Mouse (Mus musculus) brain, embryonic 14.5 days (tissue): ENCODE data around the gene Golga1. TPM values are rescaled to one million over a fixed set of nuclear protein-coding genes. Genes with fewer than 3 reads are reported as not detected.

Experiments used
- DNase-seq: peaks from one replicate; pipeline ENCODE4 v3.0.0-alpha.2; 2011; ENCODE audit warnings: low read depth
- CTCF ChIP-seq: fragments of 200-500 bp; IDR thresholded peaks from 2 replicates; pipeline ENCODE4 v1.5.1; 2012; ENCODE audit warnings: inconsistent platforms, mild to moderate bottlenecking, moderate library complexity, borderline replicate concordance; ENCODE audit not compliant: insufficient read depth, insufficient read length; ENCODE audit errors: extremely low read depth
- POLR2A ChIP-seq: fragments of 200-500 bp; IDR thresholded peaks from 2 replicates; pipeline ENCODE4 v1.6.1; 2012; ENCODE audit warnings: mild to moderate bottlenecking, inconsistent platforms, borderline replicate concordance; ENCODE audit not compliant: poor library complexity, insufficient read depth, insufficient read length, severe bottlenecking; ENCODE audit errors: extremely low read depth
- polyA plus RNA-seq: library from polyadenylated mRNA; depleted of rRNA; stranded (reverse); fragments of >200 nt; gene quantifications from 2 replicates; pipeline ENCODE4 v1.2.3, GENCODE M21; 2012

Golga1 gene
- polyA plus RNA-seq, 1 experiment, result 37.9 TPM

- TF ChIP-seq CTCF (no peak), POLR2A (no peak)
- no peak for DNase-seq
Measured at GRCm38 (mm10) chr2:39003512-39003911, 61.8 kb downstream of the Golga1 start.

DNA sequence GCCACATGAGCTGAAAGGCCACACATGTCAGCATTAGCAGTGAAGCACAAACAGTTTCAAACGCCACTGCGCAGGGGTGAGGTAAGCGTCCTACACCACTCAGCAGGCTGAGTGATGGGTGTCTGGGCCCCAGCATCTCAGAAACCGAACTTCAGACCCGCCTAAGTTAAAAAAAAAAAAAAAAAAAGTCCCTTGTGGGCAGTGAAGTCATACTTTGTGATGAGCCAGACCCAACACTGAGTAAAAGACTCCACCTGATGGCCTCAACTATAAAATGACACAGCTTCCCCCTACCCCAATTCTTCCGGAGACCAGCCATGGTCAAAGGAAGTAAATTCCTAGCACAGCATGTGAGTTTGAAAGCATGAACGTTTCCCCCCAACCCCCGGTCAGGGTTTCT is 62.2 kb downstream of the Golga1 start:
- TF ChIP-seq POLR2A (no peak), CTCF (no peak)
- no peak for DNase-seq

GRCm38 (mm10) chr2:39001866-39002265 is 63.5 kb downstream of the Golga1 start:
- DNase-seq, result no peak

GRCm38 (mm10) chr2:39000587-39000919 is 64.8 kb downstream of the Golga1 start:
- TF ChIP-seq CTCF (no peak), POLR2A (no peak)
- DNase-seq, result no peak

More at GRCm38 (mm10) chr2:39001866-39002265, 63.5 kb downstream of the Golga1 start:
- no peak for TF ChIP-seq CTCF
- no peak for TF ChIP-seq POLR2A

DNA sequence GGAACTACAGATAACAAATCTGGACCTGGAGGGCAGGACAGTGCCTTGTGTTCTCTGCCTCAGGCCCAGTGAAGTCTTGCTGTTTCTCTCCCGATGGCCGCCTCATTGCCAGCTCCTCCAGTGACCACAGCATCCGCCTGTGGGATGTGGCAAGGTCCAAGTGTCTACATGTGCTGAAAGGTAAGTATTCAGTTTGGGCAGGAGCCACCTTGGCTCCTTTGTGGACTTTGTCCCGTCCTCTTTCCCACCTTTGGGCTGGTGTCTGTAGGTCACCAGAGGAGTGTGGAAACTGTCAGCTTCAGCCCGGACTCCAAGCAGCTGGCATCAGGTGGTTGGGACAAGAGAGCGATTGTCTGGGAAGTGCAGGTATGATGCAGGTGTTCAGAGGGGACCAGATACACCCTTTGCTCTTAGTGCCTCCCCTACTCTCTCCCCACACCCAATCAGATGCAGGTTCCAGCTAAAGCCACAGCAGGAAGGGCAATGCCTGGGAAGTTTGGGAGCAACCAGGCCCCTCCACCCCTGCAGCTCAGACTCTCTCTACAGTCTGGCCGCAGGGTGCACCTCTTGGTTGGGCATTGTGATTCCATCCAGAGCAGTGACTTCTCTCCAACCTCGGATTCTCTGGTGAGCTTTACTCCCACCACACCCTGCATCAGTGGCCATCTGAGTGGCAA is 65.3 kb downstream of the Golga1 start:
- TF ChIP-seq POLR2A (no peak), CTCF (no peak)
- DNase-seq, result no peak

DNA sequence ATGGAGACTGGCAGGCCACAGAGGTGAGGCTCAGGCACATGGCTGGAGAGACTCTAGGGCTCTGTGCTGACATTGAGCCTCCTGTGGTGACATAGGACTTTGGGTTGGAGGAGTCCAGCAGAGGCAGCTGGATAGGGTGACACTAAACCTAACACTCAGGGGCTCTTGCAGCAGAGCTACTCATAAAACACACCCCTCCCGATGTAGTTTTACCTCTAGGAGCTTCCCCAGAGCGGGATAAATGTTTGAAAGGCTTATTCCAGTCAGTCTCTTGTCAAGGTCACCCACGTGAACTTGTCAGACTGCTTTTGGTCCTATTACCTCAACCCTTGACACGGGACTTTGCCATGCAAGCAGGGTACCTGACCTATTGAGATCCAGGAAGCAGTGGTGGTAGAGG is 66.0 kb downstream of the Golga1 start:
- TF ChIP-seq POLR2A (no peak), CTCF (no peak)
- DNase-seq, result no peak

DNA sequence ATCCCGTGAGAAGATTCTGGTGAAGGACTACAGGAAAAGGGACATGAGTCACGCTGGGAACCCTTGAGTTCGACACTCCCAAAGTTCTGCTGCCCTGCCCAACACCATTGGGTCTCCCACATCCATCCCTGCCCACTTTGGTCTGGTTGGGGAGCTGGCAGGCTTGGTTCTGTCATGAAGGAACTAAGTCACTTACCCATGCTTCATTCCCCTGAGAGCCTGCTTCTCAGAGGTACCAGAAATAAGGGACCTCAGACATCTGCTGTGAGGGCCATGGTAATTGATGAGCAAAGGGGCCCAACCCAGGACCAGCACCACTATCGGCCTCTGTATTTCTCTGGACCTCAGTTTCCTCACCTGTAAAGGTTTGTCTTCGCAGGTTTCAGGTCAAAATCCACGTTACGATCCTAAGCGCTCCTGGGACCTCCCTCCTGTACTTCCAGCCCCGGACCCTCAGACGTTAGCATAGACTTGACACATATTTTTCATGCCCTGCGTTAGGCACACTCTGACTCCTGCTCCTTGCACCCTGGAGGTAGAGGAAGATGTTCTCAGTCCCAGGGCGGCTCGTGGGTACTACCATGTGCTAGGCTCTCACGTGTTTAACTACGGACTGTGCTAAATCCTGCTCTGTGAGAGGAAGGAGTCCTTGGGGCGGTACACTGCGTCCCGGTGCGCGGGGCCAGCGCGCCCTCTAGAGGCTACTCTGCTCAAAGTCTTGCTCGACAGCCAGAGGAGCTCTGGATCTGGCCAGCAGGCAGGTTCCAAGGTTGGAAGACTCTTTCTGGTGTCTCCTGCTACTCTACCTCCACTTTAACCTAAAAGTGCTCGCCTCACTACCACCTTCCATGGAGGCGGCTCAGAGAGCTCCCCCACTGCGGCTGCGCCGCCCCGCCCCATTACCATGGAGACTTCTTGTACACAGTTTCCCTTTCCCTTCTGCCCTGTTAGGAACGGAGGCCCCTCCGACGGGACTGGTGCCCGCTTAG is 67.7 kb downstream of the Golga1 start, which contains the start of gene Wdr38:
TSS of gene Wdr38 (plus strand) at position 91 of the 989 bp plus-strand sequence.
- peak; percentile 91 for DNase-seq

GRCm38 (mm10) chr2:38992452-38992851 is 72.9 kb downstream of the Golga1 start:
- TF ChIP-seq POLR2A (no peak), CTCF (no peak)
- peak; percentile 45 for DNase-seq

More for the DNA sequence above, 67.7 kb downstream of the Golga1 start, which contains the start of gene Wdr38:
- peak; percentile 99 for TF ChIP-seq CTCF
- TF ChIP-seq POLR2A, result no peak

GRCm38 (mm10) chr2:38992004-38992403 is 73.3 kb downstream of the Golga1 start:
- no peak for DNase-seq
- TF ChIP-seq POLR2A, result no peak
- no peak for TF ChIP-seq CTCF

- DNase-seq, result no peak
- no peak for TF ChIP-seq POLR2A
- TF ChIP-seq CTCF, result no peak
Measured at GRCm38 (mm10) chr2:38988929-38989328, 76.4 kb downstream of the Golga1 start.

GRCm38 (mm10) chr2:38987803-38988510 is 77.4 kb downstream of the Golga1 start:
- TF ChIP-seq POLR2A (no peak), CTCF (no peak)
- no peak for DNase-seq
